Mouse (Mus musculus) ES-Bruce4 (cell line): ENCODE results near the gene Nup210l.
"Not testable (repeated sequence)": the region's sequence is repeated elsewhere in the genome, so short reads cannot be mapped to it uniquely, and the experiment has no call there.

ENCODE experiments used
- CTCF ChIP-seq: IDR thresholded peaks from one replicate; pipeline ENCODE4 v1.8.1; 2011; ENCODE audit warnings: low read depth, low read length
- POLR2A ChIP-seq: IDR thresholded peaks from one replicate; pipeline ENCODE4 v1.8.1; 2011; ENCODE audit warnings: low read length; ENCODE audit not compliant: insufficient read depth

DNA sequence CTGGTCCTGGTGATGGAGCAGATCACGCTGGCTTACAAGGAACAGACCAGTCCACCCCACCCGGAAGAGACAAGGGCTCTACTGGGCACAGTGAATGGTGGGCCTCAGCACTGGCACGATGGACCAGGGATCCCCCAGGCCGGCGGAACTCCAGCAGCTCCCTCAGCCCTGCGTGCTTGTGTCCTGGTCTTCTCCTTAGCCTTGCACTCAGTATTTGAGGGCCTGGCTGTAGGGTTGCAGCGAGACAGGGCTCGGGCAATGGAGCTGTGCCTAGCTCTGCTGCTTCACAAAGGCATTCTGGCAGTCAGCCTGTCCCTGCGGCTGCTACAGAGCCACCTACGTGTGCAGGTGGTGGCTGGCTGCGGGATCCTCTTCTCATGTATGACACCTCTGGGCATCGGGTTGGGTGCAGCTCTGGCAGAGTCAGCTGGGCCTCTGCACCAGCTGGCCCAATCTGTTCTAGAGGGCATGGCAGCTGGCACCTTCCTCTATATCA is 147.8 kb downstream of the Nup210l start:
- TF ChIP-seq CTCF, POLR2A: not testable (repeated sequence)
